Comparison of ENCODE assay signal across 16 mouse cellular contexts in genomic region chr11:19973032-19973790, GRCm38 (mm10). TPM values are rescaled to one million over a fixed set of nuclear protein-coding genes. Genes with fewer than 3 reads are reported as not detected.
A peak's percentile ranks its signal among the peaks of the same experiment; 100 is the strongest.
DNase-seq lines count a peak whose midpoint lies in the region; ATAC-seq lines count a peak whose summit lies in the region.
"Had no signal": no experiment of that assay in that cellular context is flagged by ENCODE, and none has a peak within 500 bp of the region (broad histone marks: within the 10 kb centered on the region; RNA-seq: fewer than 3 reads in every experiment).

No protein-coding gene starts in this region.

- H3K9ac ChIP-seq in heart, embryonic 11.5 days (ENCODE audit: low read depth, low read length) = no peak overlapping the region
- H3K9ac ChIP-seq in kidney, embryonic 16.5 days (replicated peaks; ENCODE audit: low read length) = no peak overlapping the region
- H3K9ac ChIP-seq in embryonic facial prominence, embryonic 15.5 days = no peak overlapping the region
- H3K9ac ChIP-seq in limb, embryonic 11.5 days (ENCODE audit: low read length) = no peak overlapping the region

- no peak overlapping the region for H3K27ac ChIP-seq in heart, embryonic 11.5 days (ENCODE audit: low read depth, low read length)
- peak overlapping the region; percentile 35 for H3K27ac ChIP-seq in kidney, embryonic 16.5 days (ENCODE audit: low read length)
- H3K27ac ChIP-seq in embryonic facial prominence, embryonic 15.5 days (replicated peaks) = peak overlapping the region; percentile 8; the same call in 1 of the 2 replicates
- H3K27ac ChIP-seq in limb, embryonic 11.5 days (replicated peaks; ENCODE audit: low read depth, low read length) = no peak overlapping the region
- H3K27ac ChIP-seq: hindbrain, postnatal 0 days; midbrain, embryonic 10.5 days had no signal

- no peaks in the 10 kb centered on the region for H3K9me3 ChIP-seq in heart, embryonic 11.5 days (replicated peaks; ENCODE audit: control insufficient read depth, low read length)
- no peaks in the 10 kb centered on the region for H3K9me3 ChIP-seq in kidney, embryonic 16.5 days (ENCODE audit: low read length)
- no peaks in the 10 kb centered on the region for H3K9me3 ChIP-seq in embryonic facial prominence, embryonic 15.5 days (replicated peaks)
- H3K9me3 ChIP-seq in limb, embryonic 11.5 days (ENCODE audit: control insufficient read depth, low read length) = no peaks in the 10 kb centered on the region
- H3K9me3 ChIP-seq: G1E; midbrain, embryonic 10.5 days had no signal

- DNase-seq in heart, adult 11 months = peak; percentile 96
- no peak for DNase-seq in kidney, adult 18-20 months
- DNase-seq in limb, embryonic 11.5 days (ENCODE audit: low spot score) = no peak
- DNase-seq in cerebellum, postnatal 14 days = no peak
- DNase-seq: adrenal gland, postnatal 36 days; kidney, postnatal 4 days; lung, postnatal 14 days; right cerebral cortex, postnatal 25 days; thymus, adult 18-20 months had no signal

- peaks cover 14% of the 10 kb centered on the region for H3K4me1 ChIP-seq in heart, embryonic 11.5 days (ENCODE audit: control insufficient read depth, insufficient read depth, low read length)
- H3K4me1 ChIP-seq in kidney, embryonic 16.5 days (ENCODE audit: insufficient read depth, low read length) = peaks cover 57% of the 10 kb centered on the region
- peaks cover 39% of the 10 kb centered on the region for H3K4me1 ChIP-seq in embryonic facial prominence, embryonic 15.5 days
- peaks cover 25% of the 10 kb centered on the region for H3K4me1 ChIP-seq in limb, embryonic 11.5 days (ENCODE audit: control insufficient read depth, insufficient read depth, low read length)

- H3K27me3 ChIP-seq in heart, embryonic 11.5 days (ENCODE audit: control insufficient read depth, insufficient read depth, low read length) = no peaks in the 10 kb centered on the region
- H3K27me3 ChIP-seq in kidney, embryonic 16.5 days (ENCODE audit: insufficient read depth, low read length) = no peaks in the 10 kb centered on the region
- H3K27me3 ChIP-seq in embryonic facial prominence, embryonic 15.5 days = no peaks in the 10 kb centered on the region
- no peaks in the 10 kb centered on the region for H3K27me3 ChIP-seq in limb, embryonic 11.5 days (ENCODE audit: control insufficient read depth, insufficient read depth, low read length)

- 74% methylated on average over 7 of the region's 7 CpGs for whole genome bisulfite sequencing in heart, embryonic 11.5 days (ENCODE audit: insufficient replicate concordance)
- 24% methylated on average over 7 of the region's 7 CpGs for WGBS in kidney, embryonic 16.5 days
- 52% methylated on average over 7 of the region's 7 CpGs for WGBS in embryonic facial prominence, embryonic 15.5 days
- WGBS in limb, embryonic 11.5 days = 57% methylated on average over 7 of the region's 7 CpGs

- no peaks in the 10 kb centered on the region for H3K36me3 ChIP-seq in heart, embryonic 11.5 days (ENCODE audit: control insufficient read depth, insufficient read depth, low read length)
- H3K36me3 ChIP-seq in kidney, embryonic 16.5 days (ENCODE audit: insufficient read depth, low read length) = no peaks in the 10 kb centered on the region
- 0 out of 2 replicates have a peak, but pooled peaks cover 7% of the 10 kb centered on the region for H3K36me3 ChIP-seq in embryonic facial prominence, embryonic 15.5 days
- H3K36me3 ChIP-seq in limb, embryonic 11.5 days (ENCODE audit: control insufficient read depth, insufficient read depth, low read length) = no peaks in the 10 kb centered on the region

- H3K4me2 ChIP-seq in heart, embryonic 11.5 days = no peak overlapping the region
- no peak overlapping the region for H3K4me2 ChIP-seq in kidney, embryonic 16.5 days (replicated peaks; ENCODE audit: low read depth, low read length)
- H3K4me2 ChIP-seq in embryonic facial prominence, embryonic 15.5 days (replicated peaks) = no peak overlapping the region
- 0 out of 2 replicates have a peak overlapping the region, but pooled peaks have one; percentile 7 for H3K4me2 ChIP-seq in limb, embryonic 11.5 days (ENCODE audit: low read depth, severe bottlenecking)

- H3K4me3 ChIP-seq in heart, embryonic 11.5 days (ENCODE audit: low read depth, low read length) = no peak overlapping the region
- no peak overlapping the region for H3K4me3 ChIP-seq in kidney, embryonic 16.5 days (ENCODE audit: low read length)
- H3K4me3 ChIP-seq in embryonic facial prominence, embryonic 15.5 days (replicated peaks) = no peak overlapping the region
- H3K4me3 ChIP-seq in limb, embryonic 11.5 days (ENCODE audit: low read depth, low read length) = no peak overlapping the region
- H3K4me3 ChIP-seq: midbrain, embryonic 10.5 days; myocyte had no signal

- no peak for ATAC-seq in heart, embryonic 11.5 days (replicated peaks; ENCODE audit: insufficient number of reproducible peaks, low FRiP score, low TSS enrichment)
- peak; percentile 44; the same call in 1 of the 2 replicates for ATAC-seq in kidney, embryonic 16.5 days (ENCODE audit: low FRiP score, low TSS enrichment)
- ATAC-seq in embryonic facial prominence, embryonic 15.5 days (ENCODE audit: insufficient number of reproducible peaks, low FRiP score, low TSS enrichment, low read depth) = no peak
- ATAC-seq in limb, embryonic 11.5 days (ENCODE audit: insufficient number of reproducible peaks, low FRiP score, low TSS enrichment, low read depth) = no peak

RNA-seq across cellular contexts. Expression of gene Spred2, which starts 49.0 kb away (rescaled TPM):
- 4.4 and 4.7 TPM in 2 replicates for polyA plus RNA-seq in heart, embryonic 11.5 days (2014; fragmentation: Nextera tagmentation; extraction: Ambion mirVana)
- 8.3 and 9.0 TPM in 2 replicates for polyA plus RNA-seq in kidney, embryonic 16.5 days (2015; fragmentation: Nextera tagmentation; extraction: Ambion mirVana)
- 8.5 and 9.7 TPM in 2 replicates for polyA plus RNA-seq in embryonic facial prominence, embryonic 15.5 days (2015; fragmentation: Nextera tagmentation; extraction: Ambion mirVana)
- polyA plus RNA-seq in limb, embryonic 11.5 days (2014; fragmentation: Nextera tagmentation; extraction: Ambion mirVana) = 8.2 and 8.7 TPM in 2 replicates

Comparison
In these comparisons a context has a peak if more than half of its experiments do, and no peak if none do; other contexts are left out.
1. H3K27ac ChIP-seq: peak in kidney, embryonic 16.5 days (single experiment) and embryonic facial prominence, embryonic 15.5 days (single experiment); none in heart, embryonic 11.5 days (single experiment) and limb, embryonic 11.5 days (single experiment).